Mouse (Mus musculus): ENCODE measurements around the gene BC037034. TPM values are rescaled to one million over a fixed set of nuclear protein-coding genes. Genes with fewer than 3 reads are reported as not detected.

BC037034 gene
- polyA plus RNA-seq, 1 experiment from 2014 or later = 7.9 TPM

Other genes starting within 250 kb of the BC037034 start
- not detected in 2 replicates for gene Smok3a, start 242.8 kb downstream of the BC037034 start, polyA plus RNA-seq (2016; fragmentation: Nextera tagmentation; extraction: Ambion mirVana)
- not detected in 2 replicates for gene Smok3b, start 242.6 kb downstream of the BC037034 start, polyA plus RNA-seq (2016; fragmentation: Nextera tagmentation; extraction: Ambion mirVana)
- not detected in 2 replicates for gene Smok3c, start 210.8 kb downstream of the BC037034 start, polyA plus RNA-seq (2016; fragmentation: Nextera tagmentation; extraction: Ambion mirVana)
- 15.7 and 15.9 TPM in 2 replicates for gene Zkscan1, start 178.9 kb downstream of the BC037034 start, polyA plus RNA-seq (2016; fragmentation: Nextera tagmentation; extraction: Ambion mirVana)
- gene Zscan21, start 147.1 kb downstream of the BC037034 start, polyA plus RNA-seq (2016; fragmentation: Nextera tagmentation; extraction: Ambion mirVana) = 37.6 and 38.1 TPM in 2 replicates
- gene Zfp113, start 108.3 kb downstream of the BC037034 start, polyA plus RNA-seq (2016; fragmentation: Nextera tagmentation; extraction: Ambion mirVana) = 9.9 and 10.0 TPM in 2 replicates
- 249 and 253 TPM in 2 replicates for gene Cops6, start 103.0 kb downstream of the BC037034 start, polyA plus RNA-seq (2016; fragmentation: Nextera tagmentation; extraction: Ambion mirVana)
- 12.1 and 12.6 TPM in 2 replicates for gene Ap4m1, start 92.0 kb downstream of the BC037034 start, polyA plus RNA-seq (2016; fragmentation: Nextera tagmentation; extraction: Ambion mirVana)
- gene Mcm7, start 91.6 kb downstream of the BC037034 start, polyA plus RNA-seq (2016; fragmentation: Nextera tagmentation; extraction: Ambion mirVana) = 136 and 138 TPM in 2 replicates
- gene Taf6, start 76.6 kb downstream of the BC037034 start, polyA plus RNA-seq (2016; fragmentation: Nextera tagmentation; extraction: Ambion mirVana) = 73.9 and 78.5 TPM in 2 replicates
- 26.2 and 26.5 TPM in 2 replicates for gene Cnpy4, start 76.5 kb downstream of the BC037034 start, polyA plus RNA-seq (2016; fragmentation: Nextera tagmentation; extraction: Ambion mirVana)
- gene Mblac1, start 69.7 kb downstream of the BC037034 start, polyA plus RNA-seq (2016; fragmentation: Nextera tagmentation; extraction: Ambion mirVana) = 5.1 and 6.2 TPM in 2 replicates
- gene Nxpe5, start 38.1 kb downstream of the BC037034 start, polyA plus RNA-seq (2016; fragmentation: Nextera tagmentation; extraction: Ambion mirVana) = not detected in 2 replicates
- gene Lamtor4, start 8.6 kb downstream of the BC037034 start, polyA plus RNA-seq (2016; fragmentation: Nextera tagmentation; extraction: Ambion mirVana) = 62.4 and 70.7 TPM in 2 replicates
- 0.82 and 0.92 TPM in 2 replicates for gene Gal3st4, start 8.8 kb upstream of the BC037034 start, polyA plus RNA-seq (2016; fragmentation: Nextera tagmentation; extraction: Ambion mirVana)
- 0.04 and 0.09 TPM in 2 replicates for gene Gm43720, start 15.9 kb upstream of the BC037034 start, polyA plus RNA-seq (2016; fragmentation: Nextera tagmentation; extraction: Ambion mirVana)
- 13.1 and 15.1 TPM in 2 replicates for gene Gpc2, start 16.0 kb upstream of the BC037034 start, polyA plus RNA-seq (2016; fragmentation: Nextera tagmentation; extraction: Ambion mirVana)
- 3.3 and 4.5 TPM in 2 replicates for gene Stag3, start 16.2 kb upstream of the BC037034 start, polyA plus RNA-seq (2016; fragmentation: Nextera tagmentation; extraction: Ambion mirVana)
- gene Pvrig, start 77.9 kb upstream of the BC037034 start, polyA plus RNA-seq (2016; fragmentation: Nextera tagmentation; extraction: Ambion mirVana) = 0.15 TPM in 1 of 2 replicates, not detected in the other
- 21.7 and 23.0 TPM in 2 replicates for gene Zfp157, start 177.4 kb upstream of the BC037034 start, polyA plus RNA-seq (2016; fragmentation: Nextera tagmentation; extraction: Ambion mirVana)